Mouse (Mus musculus) forebrain, embryonic 10.5 days (tissue): ENCODE measurements at regions not wholly inside any gene's neighbourhood (a gene's known extent, or its start where the extent isn't known, plus 50 kb on each side); places are given as distances from the start of the nearest gene placed in this dataset.
A peak's percentile ranks its signal among the peaks of the same experiment; 100 is the strongest.
"Not testable (repeated sequence)": the region's sequence is repeated elsewhere in the genome, so short reads cannot be mapped to it uniquely, and the experiment has no call there.

Experiments
- DNase-seq: peaks from one replicate; pipeline ENCODE4 v3.0.0-alpha.2; 2017; ENCODE audit warnings: low spot score; ENCODE audit errors: extremely low spot score
- H3K27ac ChIP-seq: fragments of 300-500 bp; sonication (generic); 2 replicates; pipeline ENCODE4 v1.5.1; 2016; ENCODE audit warnings: mild to moderate bottlenecking
- H3K27me3 ChIP-seq: fragments of 300-500 bp; sonication (generic); 2 replicates; pipeline ENCODE4 v1.6.1; 2016; ENCODE audit warnings: mild to moderate bottlenecking; ENCODE audit not compliant: poor library complexity, severe bottlenecking
- H3K36me3 ChIP-seq: fragments of 300-500 bp; sonication (generic); replicated peaks from 2 replicates; pipeline ENCODE4 v1.6.1; 2016; ENCODE audit warnings: mild to moderate bottlenecking, moderate library complexity
- H3K4me1 ChIP-seq: fragments of 300-500 bp; sonication (generic); 2 replicates; pipeline ENCODE4 v1.6.1; 2016
- H3K4me3 ChIP-seq: fragments of 300-500 bp; sonication (generic); 2 replicates; pipeline ENCODE4 v1.5.1; 2016; ENCODE audit warnings: mild to moderate bottlenecking, moderate library complexity
- H3K9me3 ChIP-seq: fragments of 300-500 bp; sonication (generic); 2 replicates; pipeline ENCODE4 v1.6.1; 2016; ENCODE audit warnings: mild to moderate bottlenecking, moderate library complexity
- WGBS: fragments of 180-500 bp; shearing (Covaris S2); methylation state at CpG from one replicate; pipeline ENCODE4 v1.1.7; 2016; 5-methylcytosine and 5-hydroxymethylcytosine counted together

GRCm38 (mm10) chr12:71702181-71702580 lies 128.7 kb upstream of the Daam1 start:
- no peaks in the 10 kb centered on the region for H3K27me3 ChIP-seq
- no peak for DNase-seq

GRCm38 (mm10) chr12:71703146-71703902 lies 127.6 kb upstream of the Daam1 start:
- Histone ChIP-seq H3K36me3 (no peaks in the 10 kb centered on the region), H3K4me1 (no peaks in the 10 kb centered on the region), H3K4me3 (no peak overlapping the region), H3K27me3 (no peaks in the 10 kb centered on the region), H3K27ac (no peak overlapping the region), H3K9me3 (peaks cover 7% of the 10 kb centered on the region; the same call in 1 of the 2 replicates)
- WGBS, result 87% methylated on average over 13 of the region's 13 CpGs
- no peak for DNase-seq

More at GRCm38 (mm10) chr12:71702181-71702580, 128.7 kb upstream of the Daam1 start:
- Histone ChIP-seq H3K4me3 (no peak overlapping the region), H3K27ac (no peak overlapping the region), H3K4me1 (no peaks in the 10 kb centered on the region), H3K36me3 (no peaks in the 10 kb centered on the region), H3K9me3 (peaks cover 7% of the 10 kb centered on the region; the same call in 1 of the 2 replicates)
- WGBS, result 90% methylated on average over 11 of the region's 11 CpGs

- Histone ChIP-seq H3K9me3 (peaks cover 2% of the 10 kb centered on the region; the same call in 1 of the 2 replicates), H3K27me3 (no peaks in the 10 kb centered on the region), H3K4me3 (no peak overlapping the region), H3K36me3 (no peaks in the 10 kb centered on the region), H3K27ac (no peak overlapping the region), H3K4me1 (no peaks in the 10 kb centered on the region)
- DNase-seq, result no peak
- 75% methylated on average over 6 of the region's 6 CpGs for WGBS
These were observed 126.4 kb upstream of the Daam1 start for GRCm38 (mm10) chr12:71704431-71704830.

DNA sequence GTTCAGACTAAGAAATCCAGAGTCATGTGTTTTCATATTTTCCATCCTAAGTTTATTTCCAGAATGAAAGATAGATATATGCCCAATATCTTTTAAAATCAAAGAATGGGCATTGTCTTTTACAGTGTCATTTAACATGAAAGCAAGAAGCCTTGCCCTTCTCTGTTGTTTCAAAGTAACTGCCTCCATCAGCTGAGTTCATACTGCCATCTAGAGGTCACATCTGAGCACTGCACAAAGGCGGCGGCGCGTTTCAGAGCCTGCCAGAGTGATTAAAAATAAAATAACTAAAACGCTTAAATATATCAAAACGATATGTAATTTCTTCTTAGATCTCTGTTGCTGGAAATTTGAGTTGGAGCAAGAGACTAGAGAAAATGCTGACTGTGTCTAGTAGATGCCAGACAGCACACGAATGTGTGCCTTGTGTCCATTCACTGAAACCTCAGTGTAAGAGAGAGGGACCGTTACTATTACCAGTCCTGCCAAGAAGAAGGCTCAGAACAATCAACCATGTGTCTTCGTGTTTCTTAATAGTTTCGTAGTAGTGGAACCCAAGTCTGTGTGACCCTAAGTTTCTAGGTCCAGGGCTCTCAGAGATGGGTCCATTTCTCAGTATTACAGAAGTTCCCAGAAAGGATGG lies 123.0 kb upstream of the Daam1 start:
- Histone ChIP-seq H3K9me3 (no peaks in the 10 kb centered on the region), H3K27ac (no peak overlapping the region), H3K4me3 (no peak overlapping the region), H3K27me3 (no peaks in the 10 kb centered on the region), H3K4me1 (no peaks in the 10 kb centered on the region), H3K36me3 (no peaks in the 10 kb centered on the region)
- peak; percentile 61 for DNase-seq
- WGBS, result 29% methylated on average over 10 of the region's 10 CpGs

DNA sequence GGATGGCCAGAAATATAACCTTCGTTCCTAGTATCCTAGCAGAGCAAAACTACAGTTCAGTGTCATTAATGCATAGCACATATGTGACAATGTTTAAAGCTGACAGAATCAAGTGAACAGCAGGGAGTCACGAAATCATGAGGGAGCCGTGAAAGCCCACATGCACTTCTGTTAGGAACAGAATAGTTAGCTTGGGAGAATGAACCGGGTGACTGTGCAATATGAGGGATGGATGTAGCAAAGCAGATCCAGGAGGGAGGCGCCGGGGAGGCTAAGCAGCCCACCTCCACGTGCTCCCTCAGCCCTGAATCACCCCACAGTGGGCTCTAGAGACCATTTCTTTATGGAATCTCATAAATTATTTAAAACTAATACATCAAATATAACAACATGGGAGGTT lies 116.3 kb upstream of the Daam1 start:
- Histone ChIP-seq H3K4me1 (no peaks in the 10 kb centered on the region), H3K9me3 (no peaks in the 10 kb centered on the region), H3K27ac (no peak overlapping the region), H3K36me3 (no peaks in the 10 kb centered on the region), H3K4me3 (no peak overlapping the region), H3K27me3 (no peaks in the 10 kb centered on the region)
- no peak for DNase-seq
- WGBS, result 82% methylated on average over 7 of the region's 7 CpGs

DNA sequence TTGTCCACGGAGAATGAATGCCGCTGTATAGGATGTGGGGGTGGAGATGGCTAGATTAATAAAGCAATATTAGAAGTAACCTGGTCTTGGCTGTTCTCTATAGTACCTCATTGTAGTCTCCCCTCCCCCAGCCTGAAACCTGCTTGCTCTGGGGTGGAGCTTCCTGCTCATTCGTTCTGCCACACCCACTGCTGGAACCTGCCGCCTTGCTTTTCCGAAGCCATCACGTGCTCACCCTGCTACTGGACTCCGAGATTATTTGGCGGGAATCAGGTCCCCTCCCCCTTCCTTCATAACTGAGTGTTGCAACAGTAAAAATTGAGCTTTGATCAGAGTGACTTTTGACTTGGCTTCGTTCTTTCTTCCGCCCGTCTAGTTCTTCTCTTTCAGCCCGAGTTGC lies 112.5 kb upstream of the Daam1 start:
- not testable (repeated sequence) for H3K9me3 ChIP-seq, H3K36me3 ChIP-seq, DNase-seq, H3K27ac ChIP-seq, H3K4me1 ChIP-seq, H3K27me3 ChIP-seq, H3K4me3 ChIP-seq
- WGBS, result 80% methylated on average over 12 of the region's 12 CpGs

DNA sequence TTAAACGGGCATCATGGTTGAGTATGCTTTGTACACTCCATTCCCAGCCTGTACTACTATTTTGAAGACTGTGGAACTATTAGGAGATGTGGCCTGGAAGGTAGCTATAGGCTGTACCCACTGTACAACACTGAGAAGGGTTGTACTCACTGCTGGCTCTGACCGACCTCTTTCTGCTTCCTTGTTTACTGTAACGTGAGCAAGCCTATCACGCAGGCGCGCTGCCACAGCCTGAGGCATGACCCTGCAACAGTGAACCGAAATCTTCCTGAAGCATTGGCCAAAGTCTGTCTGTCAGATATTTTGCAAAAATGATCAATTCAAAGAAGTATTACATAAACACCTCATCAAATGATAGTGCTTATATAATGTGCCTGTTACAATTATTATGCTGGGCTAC lies 112.0 kb upstream of the Daam1 start:
- Histone ChIP-seq H3K27ac (no peak overlapping the region), H3K4me1 (no peaks in the 10 kb centered on the region), H3K27me3 (no peaks in the 10 kb centered on the region), H3K4me3 (no peak overlapping the region), H3K9me3 (no peaks in the 10 kb centered on the region), H3K36me3 (no peaks in the 10 kb centered on the region)
- WGBS, result 83% methylated on average over 7 of the region's 7 CpGs
- DNase-seq, result no peak

DNA sequence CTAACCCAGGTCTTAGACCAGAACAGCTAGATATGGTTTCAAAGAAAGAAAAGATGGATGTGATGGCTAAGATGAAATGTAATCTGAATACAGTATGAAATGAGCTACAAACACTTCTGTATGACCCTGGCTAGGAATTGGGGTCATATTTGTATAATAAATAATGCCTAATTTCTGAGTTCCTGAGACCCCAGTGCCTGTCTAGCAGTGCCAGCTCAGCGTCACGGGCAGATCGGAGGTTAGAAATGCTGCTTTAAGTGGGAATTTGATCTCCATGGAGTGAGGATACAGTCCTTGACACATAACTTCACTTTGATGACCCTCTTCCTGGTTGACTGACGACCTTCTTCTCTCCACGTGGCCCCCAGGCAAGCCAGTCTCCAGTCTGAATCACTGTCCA lies 105.7 kb upstream of the Daam1 start:
- DNase-seq, result no peak
- no peak overlapping the region for H3K27ac ChIP-seq
- H3K36me3 ChIP-seq, result no peaks in the 10 kb centered on the region
- no peaks in the 10 kb centered on the region for H3K27me3 ChIP-seq
- no peak overlapping the region for H3K4me3 ChIP-seq
- 42% methylated on average over 5 of the region's 5 CpGs for WGBS
- H3K9me3 ChIP-seq, result no peaks in the 10 kb centered on the region
- peaks cover 11% of the 10 kb centered on the region for H3K4me1 ChIP-seq

GRCm38 (mm10) chr12:71725713-71726336 lies 105.1 kb upstream of the Daam1 start:
- no peak overlapping the region for H3K27ac ChIP-seq
- no peaks in the 10 kb centered on the region for H3K9me3 ChIP-seq
- 14% methylated on average over 4 of the region's 4 CpGs for WGBS
- H3K36me3 ChIP-seq, result no peaks in the 10 kb centered on the region
- DNase-seq, result no peak
- no peaks in the 10 kb centered on the region for H3K27me3 ChIP-seq
- H3K4me3 ChIP-seq, result no peak overlapping the region
- peaks cover 11% of the 10 kb centered on the region for H3K4me1 ChIP-seq

- 91% methylated on average over 2 of the region's 2 CpGs for WGBS
- Histone ChIP-seq H3K27ac (no peak overlapping the region), H3K4me3 (no peak overlapping the region), H3K27me3 (no peaks in the 10 kb centered on the region), H3K36me3 (no peaks in the 10 kb centered on the region), H3K9me3 (no peaks in the 10 kb centered on the region), H3K4me1 (peaks cover 6% of the 10 kb centered on the region; the same call in 1 of the 2 replicates)
- DNase-seq, result no peak
These were observed 87.5 kb upstream of the Daam1 start for GRCm38 (mm10) chr12:71743345-71743744.

GRCm38 (mm10) chr12:71746011-71746410 lies 84.9 kb upstream of the Daam1 start:
- Histone ChIP-seq H3K4me3 (no peak overlapping the region), H3K27me3 (no peaks in the 10 kb centered on the region), H3K36me3 (no peaks in the 10 kb centered on the region), H3K4me1 (peaks cover 9% of the 10 kb centered on the region; the same call in 1 of the 2 replicates), H3K9me3 (no peaks in the 10 kb centered on the region), H3K27ac (no peak overlapping the region)
- no peak for DNase-seq
- 67% methylated on average over 6 of the region's 6 CpGs for WGBS

DNA sequence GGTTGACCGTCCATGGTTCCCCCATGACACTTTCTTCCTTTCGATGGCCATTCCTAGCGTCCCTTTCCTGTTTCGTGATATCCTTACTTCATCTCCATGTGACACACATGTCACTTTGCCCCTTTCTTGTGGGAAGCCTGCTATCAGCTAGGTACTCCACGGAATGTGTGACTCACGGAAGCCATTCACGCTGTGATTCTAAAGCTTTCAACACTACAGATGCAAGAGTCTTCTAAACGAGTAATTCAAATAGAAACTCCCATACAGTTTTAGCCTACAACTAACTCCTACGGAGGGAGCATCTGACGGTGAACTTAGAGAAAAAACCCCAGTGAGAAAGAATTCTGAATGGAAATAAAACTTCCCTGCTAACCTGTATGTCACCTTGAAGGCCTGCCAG lies 83.5 kb upstream of the Daam1 start:
- Histone ChIP-seq H3K4me3 (no peak overlapping the region), H3K27ac (no peak overlapping the region), H3K27me3 (no peaks in the 10 kb centered on the region), H3K9me3 (no peaks in the 10 kb centered on the region), H3K36me3 (no peaks in the 10 kb centered on the region), H3K4me1 (peaks cover 9% of the 10 kb centered on the region; the same call in 1 of the 2 replicates)
- no peak for DNase-seq
- 95% methylated on average over 10 of the region's 10 CpGs for WGBS

GRCm38 (mm10) chr12:71747831-71748368 lies 83.0 kb upstream of the Daam1 start:
- Histone ChIP-seq H3K9me3 (no peaks in the 10 kb centered on the region), H3K4me1 (peaks cover 9% of the 10 kb centered on the region; the same call in 1 of the 2 replicates), H3K4me3 (no peak overlapping the region), H3K27me3 (no peaks in the 10 kb centered on the region), H3K36me3 (no peaks in the 10 kb centered on the region), H3K27ac (no peak overlapping the region)
- DNase-seq, result no peak
- WGBS, result 91% methylated on average over 14 of the region's 14 CpGs
